In genomic region chr13:41456292-41457029, GRCm38 (mm10) we compare ENCODE assay signal across 11 mouse cellular contexts. TPM values are rescaled to one million over a fixed set of nuclear protein-coding genes. Genes with fewer than 3 reads are reported as not detected.
DNase-seq lines count a peak whose midpoint lies in the region; ATAC-seq and TF ChIP-seq lines count a peak whose summit lies in the region.
"Had no signal": no experiment of that assay in that cellular context is flagged by ENCODE, and none has a peak within 500 bp of the region (broad histone marks: within the 10 kb centered on the region; RNA-seq: fewer than 3 reads in every experiment).

No protein-coding gene starts in this region.

- no peak overlapping the region for H3K9ac ChIP-seq in lung, embryonic 14.5 days

- TF ChIP-seq POLR2A in embryonic fibroblast, embryonic 13.5 days (IDR thresholded peaks at IDR 0.05; ENCODE audit: low read depth, low read length), result no peak

- no peaks in the 10 kb centered on the region for H3K36me3 ChIP-seq in lung, embryonic 14.5 days (ENCODE audit: insufficient read depth)

- H3K27ac ChIP-seq in gastrocnemius, adult 2 months, result peak overlapping the region; percentile 51
- H3K27ac ChIP-seq in lung, embryonic 14.5 days (ENCODE audit: low read depth), result peak overlapping the region; percentile 85
- peak overlapping the region; percentile 91 for H3K27ac ChIP-seq in embryonic fibroblast, embryonic 13.5 days (ENCODE audit: insufficient read depth, low read length)

- no peaks in the 10 kb centered on the region for H3K27me3 ChIP-seq in lung, embryonic 14.5 days (ENCODE audit: insufficient read depth, low read length)

- WGBS in lung, embryonic 14.5 days, result 25% methylated on average over 14 of the region's 14 CpGs

- H3K4me3 ChIP-seq in gastrocnemius, adult 2 months, result no peak overlapping the region
- no peak overlapping the region for H3K4me3 ChIP-seq in lung, embryonic 14.5 days (ENCODE audit: low read depth, low read length)
- H3K4me3 ChIP-seq in embryonic fibroblast, embryonic 13.5 days (ENCODE audit: insufficient read depth, low read length), result no peak overlapping the region

- no peak overlapping the region for H3K4me2 ChIP-seq in lung, embryonic 14.5 days

- H3K4me1 ChIP-seq in lung, embryonic 14.5 days (ENCODE audit: insufficient read depth), result peaks cover 20% of the 10 kb centered on the region
- H3K4me1 ChIP-seq in embryonic fibroblast, embryonic 13.5 days (ENCODE audit: control insufficient read depth, insufficient read depth, low read length), result peaks cover 17% of the 10 kb centered on the region

- TF ChIP-seq CTCF in gastrocnemius, adult 2 months (IDR thresholded peaks at IDR 0.05), result no peak
- no peak for TF ChIP-seq CTCF in lung, embryonic 14.5 days (IDR thresholded peaks at IDR 0.05; ENCODE audit: low read depth)
- TF ChIP-seq CTCF in embryonic fibroblast, embryonic 13.5 days (IDR thresholded peaks at IDR 0.05; ENCODE audit: borderline replicate concordance, insufficient read depth, low read length), result no peak

- H3K9me3 ChIP-seq in lung, embryonic 14.5 days (ENCODE audit: low read depth, low read length), result no peaks in the 10 kb centered on the region

- intact Hi-C loops in gastrocnemius, adult 2 months (cut with DNase I), result loop anchor here (10.0 kb wide), 1 partner anchor 152 kb away; no protein-coding TSS in a partner anchor
- intact Hi-C loops in gastrocnemius, postnatal 14 days (cut with DNase I; ENCODE audit: low total_unique reads), result no loop called here

- ATAC-seq in lung, embryonic 14.5 days (ENCODE audit: insufficient read depth), result peak; percentile 57; the same call in 1 of the 2 replicates
- ATAC-seq in megakaryocyte-erythroid progenitor cell, adult 5-6 weeks (replicated peaks; ENCODE audit: low FRiP score, low TSS enrichment, poor library complexity, severe bottlenecking), result peak; percentile 86
- ATAC-seq: midbrain, embryonic 16.5 days had no signal

- no peak for DNase-seq in gastrocnemius, adult 2 months
- no peak for DNase-seq in gastrocnemius, postnatal 14 days
- peak; percentile 61 for DNase-seq in lung, embryonic 14.5 days
- DNase-seq in lung, postnatal 10 days, result no peak
- DNase-seq in right cerebral cortex, postnatal 4 days, result no peak
- no peak for DNase-seq in right cerebral cortex, postnatal 14 days
- DNase-seq: cerebellum, postnatal 14 days; heart, adult 11 months had no signal

RNA-seq across cellular contexts. Expression of gene Nedd9, which starts 30.7 kb away (rescaled TPM):
- 10 to 100 TPM in 1 of 2 experiments, 1 to 10 TPM in 1; 4.2 to 11.2 TPM for total RNA-seq in gastrocnemius, adult 2 months (2021)
- total RNA-seq in gastrocnemius, postnatal 14 days (2021), result 10 to 100 TPM in 1 of 2 experiments, 1 to 10 TPM in 1; 9.0 to 11.4 TPM
- 86.5 and 89.4 TPM in 2 replicates for polyA plus RNA-seq in lung, embryonic 14.5 days (2014; fragmentation: Nextera tagmentation; extraction: Ambion mirVana)
- 51.7 and 65.6 TPM in 2 replicates for polyA plus RNA-seq in embryonic fibroblast, embryonic 13.5 days (2011; ENCODE audit: insufficient read length, low read depth, missing spikeins)
- 6.8 and 17.0 TPM in 2 replicates for total RNA-seq in megakaryocyte-erythroid progenitor cell, adult 5-6 weeks (2014; fragmentation: Nextera tagmentation)
- total RNA-seq in megakaryocyte-erythroid progenitor cell, adult 5-6 weeks (2017), result 5.9 and 6.4 TPM in 2 replicates
